Mouse (Mus musculus) CD4-positive naive resting alpha-beta T cell, adult 76 days (primary cell): ENCODE data around the gene Avpi1. TPM values are rescaled to one million over a fixed set of nuclear protein-coding genes. Genes with fewer than 3 reads are reported as not detected.

ENCODE experiments used
- total RNA-seq: library from RNA; stranded (reverse); gene quantifications from one replicate; pipeline ENCODE4 v1.2.4, GENCODE M21; 2023

Avpi1 gene
- total RNA-seq: 9.9 TPM

GRCm38 (mm10) chr19:42128787-42129508, at the start of gene Avpi1:
Avpi1 (minus strand) TSS chr19:42129059.

GRCm38 (mm10) chr19:42163764-42164163, 34.9 kb upstream of the Avpi1 start, which contains the start of gene Zfyve27:
Zfyve27 (plus strand) TSS chr19:42163951.

GRCm38 (mm10) chr19:42147170-42147768, 18.4 kb upstream of the Avpi1 start, which contains the start of gene Marveld1:
Marveld1 (plus strand) TSS chr19:42147400.

GRCm38 (mm10) chr19:42089748-42090595, 38.9 kb downstream of the Avpi1 start, which contains the start of gene Pi4k2a:
Pi4k2a (plus strand) TSS chr19:42090470.

GRCm38 (mm10) chr19:42086166-42086565, 42.7 kb downstream of the Avpi1 start, which contains the start of gene Morn4:
Morn4 (minus strand) TSS chr19:42086357.

Other genes with a start within 250 kb of the Avpi1 start
- 36.7 TPM for gene Rrp12, start 232.9 kb downstream of the Avpi1 start, total RNA-seq
- gene Pgam1, start 217.1 kb downstream of the Avpi1 start, total RNA-seq: 40.7 TPM
- 37.9 TPM for gene Exosc1, start 195.6 kb downstream of the Avpi1 start, total RNA-seq
- gene Zdhhc16, start 195.6 kb downstream of the Avpi1 start, total RNA-seq: 23.9 TPM
- 106 TPM for gene Mms19, start 147.9 kb downstream of the Avpi1 start, total RNA-seq
- gene Ubtd1, start 147.3 kb downstream of the Avpi1 start, total RNA-seq: 6.7 TPM
- gene Ankrd2, start 93.1 kb downstream of the Avpi1 start, total RNA-seq: not detected
- not detected for gene Hoga1, start 83.4 kb downstream of the Avpi1 start, total RNA-seq
- gene 4933411K16Rik, start 76.8 kb downstream of the Avpi1 start, total RNA-seq: not detected
- gene Morn4, start 42.7 kb downstream of the Avpi1 start, total RNA-seq: not detected
- gene Pi4k2a, start 38.6 kb downstream of the Avpi1 start, total RNA-seq: 54.0 TPM
- 10.6 TPM for gene Marveld1, start 18.3 kb upstream of the Avpi1 start, total RNA-seq
- gene Zfyve27, start 34.9 kb upstream of the Avpi1 start, total RNA-seq: 73.4 TPM
- gene Sfrp5, start 73.2 kb upstream of the Avpi1 start, total RNA-seq: not detected
- not detected for gene Golga7b, start 118.5 kb upstream of the Avpi1 start, total RNA-seq